ENCODE assay signal across 20 mouse cellular contexts in the genomic region with DNA sequence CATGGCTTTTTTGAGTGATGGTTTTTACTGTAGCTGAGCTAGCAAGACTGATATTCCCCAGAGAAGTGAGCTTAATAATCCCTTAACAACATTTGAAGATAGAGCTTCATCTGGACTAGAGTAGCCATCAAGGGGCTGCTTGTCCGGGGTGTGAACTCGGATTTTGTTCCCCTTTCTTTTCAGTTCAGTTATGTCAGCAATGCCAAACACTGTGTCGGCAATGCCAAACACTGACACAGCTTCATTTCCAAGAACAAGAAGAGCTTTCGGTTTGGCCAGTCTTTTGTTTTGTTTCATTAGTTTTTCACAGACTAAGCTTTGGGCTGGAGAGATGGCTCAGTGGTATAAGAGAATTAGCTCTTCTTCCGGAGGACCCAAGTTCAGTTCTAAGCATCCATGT.
"Had no signal": no experiment of that assay in that cellular context is flagged by ENCODE, and none has a peak within 500 bp of the region (broad histone marks: within the 10 kb centered on the region; RNA-seq: fewer than 3 reads in every experiment).

No protein-coding gene starts in this region.

- H3K9ac ChIP-seq: lung, embryonic 14.5 days; midbrain, embryonic 12.5 days; neural tube, embryonic 13.5 days; neural tube, embryonic 15.5 days; stomach, embryonic 15.5 days had no signal

- H3K9me3 ChIP-seq: midbrain, embryonic 10.5 days; midbrain, embryonic 12.5 days; neural tube, embryonic 13.5 days; neural tube, embryonic 15.5 days; stomach, embryonic 15.5 days had no signal

- H3K4me3 ChIP-seq: midbrain, embryonic 10.5 days; midbrain, embryonic 12.5 days; myocyte; neural tube, embryonic 13.5 days; neural tube, embryonic 15.5 days; stomach, embryonic 15.5 days had no signal

- H3K36me3 ChIP-seq: midbrain, embryonic 10.5 days; midbrain, embryonic 12.5 days; neural tube, embryonic 13.5 days; neural tube, embryonic 15.5 days; stomach, embryonic 15.5 days had no signal

- H3K4me2 ChIP-seq: lung, embryonic 14.5 days; midbrain, embryonic 12.5 days; neural tube, embryonic 13.5 days; neural tube, embryonic 15.5 days; stomach, embryonic 15.5 days had no signal

- H3K27me3 ChIP-seq: midbrain, embryonic 12.5 days; neural tube, embryonic 13.5 days; neural tube, embryonic 15.5 days; stomach, embryonic 15.5 days had no signal

- ATAC-seq: midbrain, embryonic 16.5 days had no signal

- H3K27ac ChIP-seq: midbrain, embryonic 10.5 days; midbrain, embryonic 12.5 days; neural tube, embryonic 13.5 days; neural tube, embryonic 15.5 days; stomach, embryonic 15.5 days; stomach, postnatal 0 days had no signal

- DNase-seq: lung, adult 18-20 months; lung, embryonic 14.5 days; lung, postnatal 10 days; lung, postnatal 4 days; midbrain, embryonic 14.5 days; retina, postnatal 1 day; right cerebral cortex, adult 18-20 months; right cerebral cortex, postnatal 25 days; right cerebral cortex, postnatal 4 days; thymus, adult 2 months; thymus, postnatal 25 days; thymus, postnatal 4 days had no signal
